Mouse (Mus musculus): Measurements from ENCODE around the gene Gm6526.
"Not testable (repeated sequence)": the region's sequence is repeated elsewhere in the genome, so short reads cannot be mapped to it uniquely, and the experiment has no call there.

Gm6526 gene

DNA sequence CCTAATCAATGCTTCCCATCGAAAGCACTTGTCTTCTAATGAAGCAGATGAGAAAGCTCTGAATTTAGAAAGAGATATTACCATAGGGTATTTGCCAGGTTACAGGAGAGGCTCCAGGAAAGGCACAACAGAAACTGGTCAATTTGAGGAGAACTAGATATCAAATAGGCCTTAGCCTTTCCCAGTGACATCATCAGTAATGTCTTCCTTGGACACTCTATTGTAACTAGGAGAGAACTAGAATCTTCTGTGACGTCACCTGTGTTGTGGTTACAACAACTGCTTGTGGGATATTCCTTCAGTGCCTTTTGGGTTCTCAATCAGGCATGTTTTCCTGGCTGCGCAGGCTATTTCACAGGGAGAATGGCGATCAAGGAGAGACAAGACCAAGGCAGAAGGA lies at the start of gene Gm6526:
Gene Gm6526, plus strand, starts transcription at position 301 of the 400 bp plus-strand sequence.
- not testable (repeated sequence) for DNase-seq

DNA sequence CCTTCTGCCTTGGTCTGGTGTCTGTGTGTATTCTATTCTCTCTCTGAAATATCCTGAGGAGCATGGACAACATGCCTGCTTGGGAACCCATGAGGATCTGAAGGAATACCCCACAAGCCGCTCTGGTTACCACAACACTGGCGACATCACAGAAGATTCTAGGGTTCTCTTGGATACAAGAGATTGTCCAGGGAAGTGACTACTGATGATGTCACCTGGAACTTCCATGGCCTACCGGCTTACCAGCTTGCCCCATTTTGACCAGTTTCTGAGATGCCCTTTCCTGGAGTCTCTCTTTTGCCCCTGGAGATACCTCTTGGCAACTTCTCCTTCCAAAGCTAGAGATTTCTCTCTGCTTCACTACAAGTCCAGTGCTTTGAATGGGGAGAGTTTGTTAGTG lies 20.3 kb upstream of the Gm6526 start, which contains the start of gene Gm16506:
Gene Gm16506, minus strand, starts transcription at position 101 of the 400 bp plus-strand sequence.
- DNase-seq, result not testable (repeated sequence)

DNA sequence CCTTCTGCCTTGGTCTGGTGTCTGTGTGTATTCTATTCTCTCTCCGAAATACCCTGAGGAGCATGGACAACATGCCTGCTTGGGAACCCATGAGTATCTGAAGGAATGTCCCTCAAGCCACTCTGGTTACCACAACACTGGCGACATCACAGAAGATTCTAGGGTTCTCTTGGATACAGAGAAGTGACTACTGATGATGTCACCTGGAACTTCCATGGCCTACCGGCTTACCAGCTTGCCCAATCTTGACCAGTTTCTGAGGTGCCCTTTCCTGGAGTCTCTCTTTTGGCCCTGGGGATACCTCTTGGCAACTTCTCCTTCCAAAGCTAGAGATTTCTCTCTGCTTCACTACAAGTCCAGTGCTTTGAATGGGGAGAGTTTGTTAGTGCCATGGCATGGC lies 37.0 kb downstream of the Gm6526 start, which contains the start of gene Gm8180:
Gene Gm8180, minus strand, starts transcription at position 101 of the 400 bp plus-strand sequence.
- not testable (repeated sequence) for DNase-seq

DNA sequence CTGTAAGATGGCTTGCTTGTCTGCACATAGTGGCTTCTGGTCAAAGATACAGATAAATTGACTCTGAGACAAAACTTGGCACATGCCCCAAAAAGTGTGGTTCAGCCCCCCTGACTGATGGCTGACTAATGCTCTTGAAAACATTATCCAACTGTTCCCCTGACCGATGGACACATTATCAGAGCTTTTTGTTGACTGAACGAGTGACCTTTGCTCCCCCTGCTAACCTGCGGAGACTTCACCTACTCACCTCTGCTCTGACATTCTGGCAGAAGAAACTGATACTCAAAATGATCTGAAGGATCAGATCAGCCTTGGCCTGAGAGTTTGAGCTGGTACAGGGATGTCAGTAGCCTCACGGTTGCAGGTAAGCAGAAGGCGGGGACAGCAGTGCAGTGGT lies 46.1 kb downstream of the Gm6526 start:
- DNase-seq, result peak; percentile 2 to 24

DNA sequence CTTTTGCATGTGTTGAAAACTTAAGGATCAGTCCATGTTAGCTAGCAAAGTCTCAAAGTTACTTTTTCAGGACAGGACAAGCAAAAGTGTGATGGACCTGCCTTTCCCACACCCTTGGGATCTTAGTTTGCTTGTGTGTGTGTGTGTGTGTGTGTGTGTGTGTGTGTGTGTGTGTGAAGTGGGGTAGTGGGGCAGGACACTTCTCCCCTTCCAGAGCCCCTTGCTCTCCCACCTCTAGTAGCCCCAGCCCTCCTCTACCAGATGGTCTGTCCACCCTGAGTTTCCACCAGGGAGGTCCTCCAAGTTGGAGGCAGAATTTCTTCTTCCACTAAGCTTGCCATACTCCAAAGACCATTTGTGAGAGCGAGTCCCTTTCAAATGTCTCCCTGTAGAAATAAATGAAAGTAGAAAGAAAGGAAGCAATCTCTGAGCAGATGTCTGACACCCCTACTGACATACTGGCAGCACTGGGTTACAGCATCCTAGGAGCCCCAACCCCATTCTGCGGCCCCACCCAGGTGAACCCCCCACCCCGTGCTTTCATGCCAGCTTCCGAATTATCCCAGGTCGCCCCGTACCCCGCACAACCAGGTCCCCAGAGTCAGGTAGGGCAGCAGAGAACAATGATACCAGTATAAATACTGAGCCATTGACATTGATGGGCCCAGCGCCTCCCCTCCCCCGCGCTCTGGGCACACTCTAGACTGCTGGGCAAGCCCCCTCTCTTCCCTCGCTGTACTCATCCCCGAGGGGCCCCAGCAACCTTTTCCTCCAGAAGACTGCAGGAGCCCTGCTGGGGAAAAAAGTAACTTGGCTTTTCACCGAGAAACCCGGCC lies 48.6 kb downstream of the Gm6526 start:
- DNase-seq, result peak in 1 of 2 experiments; percentile 27

DNA sequence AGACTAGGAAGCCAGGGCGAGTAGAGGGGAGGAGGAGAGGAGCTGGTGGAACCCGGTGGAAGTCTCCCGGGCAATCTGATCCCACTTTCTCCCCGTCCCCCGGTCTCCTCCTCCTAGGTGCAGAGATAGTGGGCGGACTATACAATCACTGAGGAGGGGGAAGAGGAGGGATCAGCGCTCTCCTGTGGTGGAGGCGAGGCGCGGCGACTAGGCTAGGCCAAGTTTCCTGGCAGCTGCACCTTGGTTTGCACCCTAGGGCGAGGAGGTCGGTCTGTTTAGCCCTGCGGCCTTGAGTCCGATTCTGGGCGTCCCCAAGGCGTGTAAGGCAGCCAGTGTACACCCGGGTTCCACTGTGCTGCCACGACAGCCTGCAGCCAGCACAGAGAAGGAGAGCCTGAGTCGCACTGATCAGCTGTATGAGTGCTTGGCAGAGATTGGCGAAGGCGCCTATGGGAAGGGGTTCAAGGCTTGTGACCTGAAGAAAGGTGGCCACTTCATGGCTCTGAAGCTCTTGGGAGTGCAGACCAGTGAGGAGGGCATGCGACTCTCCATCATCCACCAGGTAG lies 49.3 kb downstream of the Gm6526 start:
- peak in 1 of 2 experiments; percentile 32 for DNase-seq

DNA sequence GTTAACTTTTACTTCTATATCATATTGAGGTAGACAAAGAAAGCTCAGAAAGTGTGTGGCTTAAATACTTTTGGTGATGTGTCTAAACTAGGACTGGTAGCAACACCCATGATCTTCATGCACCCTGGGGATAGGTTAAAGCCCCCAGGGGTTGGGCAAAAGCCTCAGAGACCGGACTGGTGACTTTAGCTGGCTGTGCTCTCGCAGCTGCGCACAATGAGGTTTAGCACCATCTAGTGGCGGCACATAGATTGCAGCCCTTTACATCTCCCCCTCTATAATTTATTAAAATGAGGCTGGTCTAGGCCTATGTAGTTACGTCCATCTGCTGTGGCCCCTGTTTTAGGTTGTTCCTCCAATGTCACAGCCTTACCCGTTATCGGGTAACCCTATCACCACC lies 56.8 kb downstream of the Gm6526 start:
- not testable (repeated sequence) for DNase-seq
